Mouse (Mus musculus): ENCODE measurements around the gene Col4a2.

DNA sequence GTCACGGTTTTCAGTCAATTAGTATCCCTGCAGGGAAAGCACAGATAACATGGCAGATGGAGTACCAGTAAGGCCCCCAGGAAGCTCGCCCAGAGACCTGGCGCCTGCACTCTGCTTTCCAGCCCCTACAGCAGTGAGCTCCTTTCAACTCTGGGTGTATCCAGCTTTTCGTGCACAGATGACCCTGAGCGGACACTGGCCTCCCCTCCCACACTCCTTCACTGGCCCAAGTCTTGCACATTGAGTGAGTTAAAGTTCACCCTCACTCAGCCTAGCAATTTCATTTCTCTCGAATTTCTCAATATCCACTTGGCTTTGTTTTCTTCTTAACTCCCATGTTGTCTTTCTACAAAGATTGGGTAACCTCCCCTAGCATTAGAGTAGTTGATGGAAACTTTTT, 24.3 kb upstream of the Col4a2 start:
- TF ChIP-seq GATA1 (IDR thresholded peaks at IDR 0.05; ENCODE audit: low read length) (no peak), TAL1 (IDR thresholded peaks at IDR 0.05; ENCODE audit: low read length) (no peak)

Data from erythroblast, embryonic 14.5 days (primary cell).